26 mouse cellular contexts compared by ENCODE assay signal in genomic region chr16:11812119-11812518, GRCm38 (mm10).
DNase-seq lines count a peak whose midpoint lies in the region; ATAC-seq and TF ChIP-seq lines count a peak whose summit lies in the region.
"Had no signal": no experiment of that assay in that cellular context is flagged by ENCODE, and none has a peak within 500 bp of the region (broad histone marks: within the 10 kb centered on the region; RNA-seq: fewer than 3 reads in every experiment).

No protein-coding gene starts in this region.

- no peak for ATAC-seq in hindbrain, postnatal 0 days
- ATAC-seq: CD4-positive, CD25-positive, alpha-beta regulatory T cell, adult 4 months; forebrain, embryonic 16.5 days; hindbrain, embryonic 16.5 days; intestine, embryonic 15.5 days; midbrain, embryonic 15.5 days had no signal

- H3K9ac ChIP-seq in hindbrain, postnatal 0 days (replicated peaks; ENCODE audit: low read length) = no peak overlapping the region
- H3K9ac ChIP-seq: intestine, embryonic 15.5 days; limb, embryonic 12.5 days; liver, embryonic 15.5 days; lung, embryonic 14.5 days; midbrain, embryonic 15.5 days had no signal

- no peaks in the 10 kb centered on the region for H3K27me3 ChIP-seq in hindbrain, postnatal 0 days (ENCODE audit: insufficient read depth, low read length)
- H3K27me3 ChIP-seq in hindbrain, embryonic 10.5 days (ENCODE audit: insufficient read depth, poor library complexity, severe bottlenecking) = no peaks in the 10 kb centered on the region
- H3K27me3 ChIP-seq: intestine, embryonic 15.5 days; limb, embryonic 12.5 days; liver, embryonic 15.5 days; midbrain, embryonic 15.5 days had no signal

- no peaks in the 10 kb centered on the region for H3K9me3 ChIP-seq in hindbrain, postnatal 0 days (ENCODE audit: low read length)
- no peaks in the 10 kb centered on the region for H3K9me3 ChIP-seq in hindbrain, embryonic 10.5 days
- H3K9me3 ChIP-seq: intestine, embryonic 15.5 days; limb, embryonic 12.5 days; liver, embryonic 15.5 days; midbrain, embryonic 15.5 days had no signal

- intact Hi-C loops in left cerebral cortex, postnatal 4 days (cut with DNase I) = no loop called here

- H3K27ac ChIP-seq in hindbrain, postnatal 0 days = no peak overlapping the region
- H3K27ac ChIP-seq in hindbrain, embryonic 10.5 days = no peak overlapping the region
- H3K27ac ChIP-seq: intestine, embryonic 15.5 days; limb, embryonic 12.5 days; liver, embryonic 15.5 days; midbrain, embryonic 15.5 days had no signal

- 65% methylated on average over 8 of the region's 8 CpGs for WGBS in hindbrain, postnatal 0 days
- WGBS in hindbrain, embryonic 10.5 days = 73% methylated on average over 8 of the region's 8 CpGs

- peak; percentile 18 for DNase-seq in adrenal gland, postnatal 14 days
- DNase-seq in adrenal gland, postnatal 4 days (ENCODE audit: low spot score in 2 of 2) = no peak
- DNase-seq in hindbrain, postnatal 0 days (ENCODE audit: low spot score) = peak; percentile 33
- DNase-seq in hindbrain, embryonic 10.5 days (ENCODE audit: low spot score) = no peak
- DNase-seq in left cerebral cortex, postnatal 4 days = peak; percentile 53
- no peak for DNase-seq in left cerebral cortex, adult 11 months (ENCODE audit: low spot score)
- DNase-seq in gastrocnemius, postnatal 4 days (ENCODE audit: low spot score in 2 of 2) = no peak
- DNase-seq: cerebellum, adult 11-12 months; cerebellum, adult 9-11 months; gastrocnemius, postnatal 10 days; heart, postnatal 14 days; kidney, postnatal 10 days; layer of hippocampus, adult 9-11 months; lung, embryonic 14.5 days; lung, postnatal 14 days; right cerebral cortex, adult 18-20 months; spleen, adult 18-20 months; thymus, postnatal 14 days had no signal

- no peaks in the 10 kb centered on the region for H3K36me3 ChIP-seq in hindbrain, postnatal 0 days (ENCODE audit: insufficient read depth, low read length)
- H3K36me3 ChIP-seq in hindbrain, embryonic 10.5 days = no peaks in the 10 kb centered on the region
- H3K36me3 ChIP-seq: intestine, embryonic 15.5 days; limb, embryonic 12.5 days; liver, embryonic 15.5 days; midbrain, embryonic 15.5 days had no signal

- no peak for TF ChIP-seq CTCF in hindbrain, postnatal 0 days (IDR thresholded peaks at IDR 0.05; ENCODE audit: low read depth)

- no peaks in the 10 kb centered on the region; the same call in 1 of the 2 replicates for H3K4me1 ChIP-seq in hindbrain, postnatal 0 days (ENCODE audit: insufficient read depth, low read length)
- H3K4me1 ChIP-seq in hindbrain, embryonic 10.5 days (replicated peaks) = peaks cover 4% of the 10 kb centered on the region; the same call in 1 of the 2 replicates
- H3K4me1 ChIP-seq: intestine, embryonic 15.5 days; liver, embryonic 15.5 days had no signal

- H3K4me2 ChIP-seq in hindbrain, postnatal 0 days (ENCODE audit: low read depth, low read length) = no peak overlapping the region
- H3K4me2 ChIP-seq: intestine, embryonic 15.5 days; limb, embryonic 12.5 days; liver, embryonic 15.5 days; lung, embryonic 14.5 days; midbrain, embryonic 15.5 days had no signal

- no peak overlapping the region for H3K4me3 ChIP-seq in hindbrain, postnatal 0 days (ENCODE audit: low read length)
- H3K4me3 ChIP-seq in hindbrain, embryonic 10.5 days = no peak overlapping the region
- H3K4me3 ChIP-seq: erythroblast, embryonic 14.5 days; intestine, embryonic 15.5 days; limb, embryonic 12.5 days; liver, embryonic 15.5 days; midbrain, embryonic 15.5 days had no signal

Comparison
In these comparisons a context has a peak if more than half of its experiments do, and no peak if none do; other contexts are left out.
1. DNase-seq: peak in adrenal gland, postnatal 14 days (single experiment), hindbrain, postnatal 0 days (single experiment) and left cerebral cortex, postnatal 4 days (single experiment); none in adrenal gland, postnatal 4 days (0 of 2), hindbrain, embryonic 10.5 days (single experiment), left cerebral cortex, adult 11 months (single experiment) and gastrocnemius, postnatal 4 days (0 of 2).